Mouse (Mus musculus): Measurements from ENCODE around the gene C77080.
A peak's percentile ranks its signal among the peaks of the same experiment; 100 is the strongest.

Gene C77080

GRCm38 (mm10) chr4:129261196-129261595, at the start of gene C77080:
Gene C77080 (minus strand): TSS chr4:129261404.
- no peak for ATAC-seq (ENCODE audit: low TSS enrichment)

GRCm38 (mm10) chr4:129307936-129308335, 46.7 kb upstream of the C77080 start:
- no peak for ATAC-seq (ENCODE audit: low TSS enrichment)

GRCm38 (mm10) chr4:129304306-129304705, 43.1 kb upstream of the C77080 start:
- no peak for ATAC-seq (ENCODE audit: low TSS enrichment)

GRCm38 (mm10) chr4:129303816-129304215, 42.6 kb upstream of the C77080 start:
- ATAC-seq (ENCODE audit: low TSS enrichment): no peak

- no peak for ATAC-seq (ENCODE audit: low TSS enrichment)
Observed at GRCm38 (mm10) chr4:129303401-129303800, 42.2 kb upstream of the C77080 start.

GRCm38 (mm10) chr4:129299121-129299520, 37.9 kb upstream of the C77080 start:
- ATAC-seq (ENCODE audit: low TSS enrichment): no peak

GRCm38 (mm10) chr4:129297724-129298123, 36.5 kb upstream of the C77080 start:
- ATAC-seq (ENCODE audit: low TSS enrichment): peak; percentile 90

GRCm38 (mm10) chr4:129296066-129296465, 34.9 kb upstream of the C77080 start:
- no peak for ATAC-seq (ENCODE audit: low TSS enrichment)

- no peak for ATAC-seq (ENCODE audit: low TSS enrichment)
Observed at GRCm38 (mm10) chr4:129295188-129295587, 34.0 kb upstream of the C77080 start.

- ATAC-seq (ENCODE audit: low TSS enrichment): no peak
Observed at GRCm38 (mm10) chr4:129293702-129294101, 32.5 kb upstream of the C77080 start.

GRCm38 (mm10) chr4:129292831-129293230, 31.6 kb upstream of the C77080 start:
- no peak for ATAC-seq (ENCODE audit: low TSS enrichment)

- ATAC-seq (ENCODE audit: low TSS enrichment): 0 out of 2 replicates have a peak, but pooled peaks have one; percentile 39
Observed at GRCm38 (mm10) chr4:129289671-129290070, 28.5 kb upstream of the C77080 start.

GRCm38 (mm10) chr4:129288067-129288466, 26.9 kb upstream of the C77080 start:
- no peak for ATAC-seq (ENCODE audit: low TSS enrichment)

GRCm38 (mm10) chr4:129287472-129287981, 26.3 kb upstream of the C77080 start, which contains the start of gene Sync:
Gene Sync (plus strand): TSS chr4:129287617.
- no peak for ATAC-seq (ENCODE audit: low TSS enrichment)

- no peak for ATAC-seq (ENCODE audit: low TSS enrichment)
Observed at GRCm38 (mm10) chr4:129286683-129287471, 25.7 kb upstream of the C77080 start.

- ATAC-seq (ENCODE audit: low TSS enrichment): no peak
Observed at GRCm38 (mm10) chr4:129286001-129286682, 24.9 kb upstream of the C77080 start.

- ATAC-seq (ENCODE audit: low TSS enrichment): no peak
Observed at GRCm38 (mm10) chr4:129284685-129285084, 23.5 kb upstream of the C77080 start.

GRCm38 (mm10) chr4:129283226-129283625, 22.0 kb upstream of the C77080 start:
- no peak for ATAC-seq (ENCODE audit: low TSS enrichment)

- no peak for ATAC-seq (ENCODE audit: low TSS enrichment)
Observed at GRCm38 (mm10) chr4:129282786-129283185, 21.6 kb upstream of the C77080 start.

- ATAC-seq (ENCODE audit: low TSS enrichment): peak; percentile 88
Observed at GRCm38 (mm10) chr4:129276453-129276865, 15.3 kb upstream of the C77080 start.

GRCm38 (mm10) chr4:129272756-129273046, 11.5 kb upstream of the C77080 start:
- ATAC-seq (ENCODE audit: low TSS enrichment): no peak

- no peak for ATAC-seq (ENCODE audit: low TSS enrichment)
Observed at GRCm38 (mm10) chr4:129271991-129272755, 11.0 kb upstream of the C77080 start.
